Mouse (Mus musculus): Measurements from ENCODE around the gene Dpep1. TPM values are rescaled to one million over a fixed set of nuclear protein-coding genes. Genes with fewer than 3 reads are reported as not detected.

Gene Dpep1
- total and polyA plus RNA-seq, 3 experiments = 0.11 TPM; not detected in 2

- TF ChIP-seq CTCF (IDR thresholded peaks at IDR 0.05; ENCODE audit: low read depth, low read length) (peak; percentile 92), GATA1 (IDR thresholded peaks at IDR 0.05; ENCODE audit: borderline replicate concordance, low read length) (no peak)
Measured at GRCm38 (mm10) chr8:123202288-123202687, 16.2 kb downstream of the Dpep1 start.

GRCm38 (mm10) chr8:123203571-123203970 lies 17.5 kb downstream of the Dpep1 start:
- no peak for DNase-seq (ENCODE audit: low spot score)
- peaks cover 56% of the 10 kb centered on the region for H3K36me3 ChIP-seq (replicated peaks)
- no peak for ATAC-seq (ENCODE audit: extremely low read depth, insufficient number of reproducible peaks, low FRiP score, poor library complexity, severe bottlenecking)
- no peak for TF ChIP-seq GATA1 (IDR thresholded peaks at IDR 0.05; ENCODE audit: borderline replicate concordance, low read length)
- no peak for TF ChIP-seq TAL1 (conservative IDR thresholded peaks at IDR 0.05; ENCODE audit: low read depth, low read length)
- TF ChIP-seq POLR2AphosphoS5 (IDR thresholded peaks at IDR 0.05; ENCODE audit: insufficient replicate concordance, low read depth, low read length) = no peak
- TF ChIP-seq CTCF (IDR thresholded peaks at IDR 0.05; ENCODE audit: low read depth, low read length) = no peak
- no peak for TF ChIP-seq GATA2 (IDR thresholded peaks at IDR 0.05; ENCODE audit: borderline replicate concordance, low read depth, low read length)
- H3K27me3 ChIP-seq (ENCODE audit: insufficient read depth, low read length) = peaks cover 36% of the 10 kb centered on the region
- H3K4me3 ChIP-seq (ENCODE audit: low read depth, low read length) = no peak overlapping the region
- H3K9me3 ChIP-seq (replicated peaks) = no peaks in the 10 kb centered on the region
- peaks cover 8% of the 10 kb centered on the region for H3K4me1 ChIP-seq (ENCODE audit: insufficient read depth, low read depth, low read length)

More at GRCm38 (mm10) chr8:123202288-123202687, 16.2 kb downstream of the Dpep1 start:
- H3K9me3 ChIP-seq (replicated peaks) = no peaks in the 10 kb centered on the region
- H3K4me3 ChIP-seq (ENCODE audit: low read depth, low read length) = no peak overlapping the region
- H3K27me3 ChIP-seq (ENCODE audit: insufficient read depth, low read length) = peaks cover 44% of the 10 kb centered on the region
- peaks cover 43% of the 10 kb centered on the region for H3K36me3 ChIP-seq (replicated peaks)
- peak; percentile 56 for DNase-seq (ENCODE audit: low spot score)
- peaks cover 13% of the 10 kb centered on the region for H3K4me1 ChIP-seq (ENCODE audit: insufficient read depth, low read depth, low read length)
- ATAC-seq (ENCODE audit: extremely low read depth, insufficient number of reproducible peaks, low FRiP score, poor library complexity, severe bottlenecking) = no peak

- Histone ChIP-seq H3K4me3 (ENCODE audit: low read depth, low read length) (peak overlapping the region; percentile 86), H3K27me3 (ENCODE audit: insufficient read depth, low read length) (peaks cover 6% of the 10 kb centered on the region; the same call in 1 of the 2 replicates), H3K4me1 (ENCODE audit: insufficient read depth, low read depth, low read length) (peaks cover 40% of the 10 kb centered on the region), H3K36me3 (replicated peaks) (peaks cover 47% of the 10 kb centered on the region), H3K9me3 (replicated peaks) (no peaks in the 10 kb centered on the region)
- ATAC-seq (ENCODE audit: extremely low read depth, insufficient number of reproducible peaks, low FRiP score, poor library complexity, severe bottlenecking) (no peak), DNase-seq (ENCODE audit: low spot score) (no peak)
- TF ChIP-seq TAL1 (conservative IDR thresholded peaks at IDR 0.05; ENCODE audit: low read depth, low read length) = no peak
- no peak for TF ChIP-seq GATA1 (IDR thresholded peaks at IDR 0.05; ENCODE audit: borderline replicate concordance, low read length)
- no peak for TF ChIP-seq CTCF (IDR thresholded peaks at IDR 0.05; ENCODE audit: low read depth, low read length)
- TF ChIP-seq POLR2AphosphoS5 (IDR thresholded peaks at IDR 0.05; ENCODE audit: insufficient replicate concordance, low read depth, low read length) = no peak
- TF ChIP-seq GATA2 (IDR thresholded peaks at IDR 0.05; ENCODE audit: borderline replicate concordance, low read depth, low read length) = no peak
Measured at GRCm38 (mm10) chr8:123211876-123212275, 25.8 kb downstream of the Dpep1 start.

- ATAC-seq (ENCODE audit: extremely low read depth, insufficient number of reproducible peaks, low FRiP score, poor library complexity, severe bottlenecking) (peak; percentile 79), DNase-seq (ENCODE audit: low spot score) (peak; percentile 96)
- Histone ChIP-seq H3K36me3 (replicated peaks) (peaks cover 40% of the 10 kb centered on the region), H3K4me1 (ENCODE audit: insufficient read depth, low read depth, low read length) (peaks cover 46% of the 10 kb centered on the region), H3K4me3 (ENCODE audit: low read depth, low read length) (peak within 1 kb of the TSS; percentile 86), H3K9me3 (replicated peaks) (no peaks in the 10 kb centered on the region), H3K27me3 (ENCODE audit: insufficient read depth, low read length) (peaks cover 9% of the 10 kb centered on the region)
- no peak for TF ChIP-seq TAL1 (conservative IDR thresholded peaks at IDR 0.05; ENCODE audit: low read depth, low read length)
- no peak for TF ChIP-seq GATA2 (IDR thresholded peaks at IDR 0.05; ENCODE audit: borderline replicate concordance, low read depth, low read length)
- TF ChIP-seq CTCF (IDR thresholded peaks at IDR 0.05; ENCODE audit: low read depth, low read length) = peak; percentile 38; the same call in 1 of the 2 replicates
- TF ChIP-seq POLR2AphosphoS5 (IDR thresholded peaks at IDR 0.05; ENCODE audit: insufficient replicate concordance, low read depth, low read length) = no peak
- no peak for TF ChIP-seq GATA1 (IDR thresholded peaks at IDR 0.05; ENCODE audit: borderline replicate concordance, low read length)
Measured at GRCm38 (mm10) chr8:123212321-123213117, 26.5 kb downstream of the Dpep1 start, which contains the start of the genes Chmp1a and Spata33. TSS of gene Chmp1a (minus strand) at chr8:123212763. TSS of gene Spata33 (plus strand) at chr8:123212832.

GRCm38 (mm10) chr8:123213118-123213772 lies 27.2 kb downstream of the Dpep1 start:
- H3K27me3 ChIP-seq (ENCODE audit: insufficient read depth, low read length) = peaks cover 10% of the 10 kb centered on the region
- H3K4me3 ChIP-seq (ENCODE audit: low read depth, low read length) = peak overlapping the region; percentile 86
- ATAC-seq (ENCODE audit: extremely low read depth, insufficient number of reproducible peaks, low FRiP score, poor library complexity, severe bottlenecking) (no peak), DNase-seq (ENCODE audit: low spot score) (peak; percentile 36)
- H3K4me1 ChIP-seq (ENCODE audit: insufficient read depth, low read depth, low read length) = peaks cover 47% of the 10 kb centered on the region
- TF ChIP-seq TAL1 (conservative IDR thresholded peaks at IDR 0.05; ENCODE audit: low read depth, low read length) (no peak), GATA2 (IDR thresholded peaks at IDR 0.05; ENCODE audit: borderline replicate concordance, low read depth, low read length) (no peak), CTCF (IDR thresholded peaks at IDR 0.05; ENCODE audit: low read depth, low read length) (no peak), GATA1 (IDR thresholded peaks at IDR 0.05; ENCODE audit: borderline replicate concordance, low read length) (no peak), POLR2AphosphoS5 (IDR thresholded peaks at IDR 0.05; ENCODE audit: insufficient replicate concordance, low read depth, low read length) (no peak)
- H3K9me3 ChIP-seq (replicated peaks) = no peaks in the 10 kb centered on the region
- peaks cover 33% of the 10 kb centered on the region for H3K36me3 ChIP-seq (replicated peaks)

GRCm38 (mm10) chr8:123215430-123215829 lies 29.4 kb downstream of the Dpep1 start:
- no peaks in the 10 kb centered on the region for H3K9me3 ChIP-seq (replicated peaks)
- no peak for TF ChIP-seq GATA1 (IDR thresholded peaks at IDR 0.05; ENCODE audit: borderline replicate concordance, low read length)
- TF ChIP-seq POLR2AphosphoS5 (IDR thresholded peaks at IDR 0.05; ENCODE audit: insufficient replicate concordance, low read depth, low read length) = no peak
- TF ChIP-seq GATA2 (IDR thresholded peaks at IDR 0.05; ENCODE audit: borderline replicate concordance, low read depth, low read length) = no peak
- no peak for TF ChIP-seq CTCF (IDR thresholded peaks at IDR 0.05; ENCODE audit: low read depth, low read length)
- TF ChIP-seq TAL1 (conservative IDR thresholded peaks at IDR 0.05; ENCODE audit: low read depth, low read length) = no peak
- ATAC-seq (ENCODE audit: extremely low read depth, insufficient number of reproducible peaks, low FRiP score, poor library complexity, severe bottlenecking) (no peak), DNase-seq (ENCODE audit: low spot score) (no peak)
- H3K4me3 ChIP-seq (ENCODE audit: low read depth, low read length) = no peak overlapping the region
- H3K36me3 ChIP-seq (replicated peaks) = peaks cover 11% of the 10 kb centered on the region
- H3K27me3 ChIP-seq (ENCODE audit: insufficient read depth, low read length) = peaks cover 23% of the 10 kb centered on the region
- peaks cover 37% of the 10 kb centered on the region for H3K4me1 ChIP-seq (ENCODE audit: insufficient read depth, low read depth, low read length)
